Mouse (Mus musculus): ENCODE data around the gene Ppp2r2d. TPM values are rescaled to one million over a fixed set of nuclear protein-coding genes. Genes with fewer than 3 reads are reported as not detected.

The Ppp2r2d gene
- polyA plus RNA-seq, 1 experiment from 2014 or later: 76.2 TPM

Other genes starting within 250 kb of the Ppp2r2d start
- gene Mapk1ip1, start 194 bp downstream of the Ppp2r2d start, polyA plus RNA-seq (2014; fragmentation: Nextera tagmentation; extraction: Ambion mirVana): 16.2 and 16.8 TPM in 2 replicates
- gene Bnip3, start 63.4 kb downstream of the Ppp2r2d start, polyA plus RNA-seq (2014; fragmentation: Nextera tagmentation; extraction: Ambion mirVana): 80.0 and 86.1 TPM in 2 replicates
- 0.59 and 0.87 TPM in 2 replicates for gene Jakmip3, start 94.7 kb downstream of the Ppp2r2d start, polyA plus RNA-seq (2014; fragmentation: Nextera tagmentation; extraction: Ambion mirVana)
- gene Dpysl4, start 239.9 kb downstream of the Ppp2r2d start, polyA plus RNA-seq (2014; fragmentation: Nextera tagmentation; extraction: Ambion mirVana): 167 and 179 TPM in 2 replicates